In the genomic region with DNA sequence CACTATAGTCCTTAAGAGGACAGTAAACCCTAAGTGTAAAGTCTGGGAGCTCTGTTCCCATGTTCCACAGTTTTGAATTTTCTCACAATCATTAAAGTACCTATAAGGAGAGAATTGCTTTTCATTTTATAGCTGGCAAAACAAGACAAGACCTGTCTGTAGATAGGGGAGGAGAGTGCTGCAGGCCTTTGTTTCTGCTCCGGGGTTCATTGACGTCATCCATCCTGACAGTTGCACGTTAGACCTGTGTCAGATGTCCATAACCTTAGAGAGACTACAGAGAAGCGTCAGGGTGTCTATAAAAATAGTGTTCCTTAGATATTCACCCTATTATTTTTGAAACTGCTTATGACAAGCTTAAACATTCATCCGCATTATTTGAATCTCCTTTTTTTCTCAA, we compare ENCODE assay signal across 8 mouse cellular contexts. TPM values are rescaled to one million over a fixed set of nuclear protein-coding genes. Genes with fewer than 3 reads are reported as not detected.
A peak's percentile ranks its signal among the peaks of the same experiment; 100 is the strongest.
DNase-seq lines count a peak whose midpoint lies in the region; ATAC-seq and TF ChIP-seq lines count a peak whose summit lies in the region.

No protein-coding gene starts in this region.

- peak overlapping the region; percentile 94 for H3K4me3 ChIP-seq in kidney, embryonic 15.5 days (replicated peaks)
- H3K4me3 ChIP-seq in cortical plate, adult 2 months (ENCODE audit: insufficient read depth, low read length), result peak overlapping the region; percentile 72; the same call in 1 of the 2 replicates
- H3K4me3 ChIP-seq in intestine, embryonic 14.5 days (ENCODE audit: low read depth, low read length), result peak overlapping the region; percentile 96
- peak overlapping the region; percentile 85 for H3K4me3 ChIP-seq in myocyte
- H3K4me3 ChIP-seq in kidney, adult 2 months (ENCODE audit: insufficient read depth, low read depth, low read length), result no peak overlapping the region

- no peak overlapping the region for H3K9ac ChIP-seq in kidney, embryonic 15.5 days
- peak overlapping the region; percentile 87 for H3K9ac ChIP-seq in intestine, embryonic 14.5 days (ENCODE audit: low read length)

- H3K36me3 ChIP-seq in kidney, embryonic 15.5 days, result peaks cover 24% of the 10 kb centered on the region
- peaks cover 19% of the 10 kb centered on the region for H3K36me3 ChIP-seq in intestine, embryonic 14.5 days (ENCODE audit: control insufficient read depth, insufficient read depth, low read length)
- peaks cover 8% of the 10 kb centered on the region for H3K36me3 ChIP-seq in myocyte (ENCODE audit: control insufficient read depth, insufficient read depth)
- H3K36me3 ChIP-seq in kidney, adult 2 months (ENCODE audit: control insufficient read depth, insufficient read depth, low read length), result no peaks in the 10 kb centered on the region

- H3K9me3 ChIP-seq in kidney, embryonic 15.5 days (replicated peaks), result no peaks in the 10 kb centered on the region
- H3K9me3 ChIP-seq in intestine, embryonic 14.5 days (ENCODE audit: control insufficient read depth, low read length), result no peaks in the 10 kb centered on the region

- peaks cover 52% of the 10 kb centered on the region for H3K79me2 ChIP-seq in myocyte (ENCODE audit: control insufficient read depth, insufficient read depth)

- TF ChIP-seq POLR2A in cortical plate, adult 2 months (IDR thresholded peaks at IDR 0.05; ENCODE audit: extremely low read depth, insufficient read depth, low read length), result no peak
- TF ChIP-seq POLR2A in myocyte (IDR thresholded peaks at IDR 0.05; ENCODE audit: insufficient read length, low read depth), result no peak
- no peak for TF ChIP-seq POLR2A in kidney, adult 2 months (IDR thresholded peaks at IDR 0.05; ENCODE audit: low read depth, low read length)

- no peaks in the 10 kb centered on the region for H3K27me3 ChIP-seq in kidney, embryonic 15.5 days
- no peaks in the 10 kb centered on the region for H3K27me3 ChIP-seq in intestine, embryonic 14.5 days (replicated peaks; ENCODE audit: control insufficient read depth, insufficient read depth, low read length)
- H3K27me3 ChIP-seq in myocyte (ENCODE audit: control insufficient read depth, insufficient read depth, insufficient read length), result no peaks in the 10 kb centered on the region
- no peaks in the 10 kb centered on the region for H3K27me3 ChIP-seq in kidney, adult 2 months (replicated peaks; ENCODE audit: control insufficient read depth, insufficient read depth, low read length)

- H3K27ac ChIP-seq in kidney, embryonic 15.5 days, result no peak overlapping the region
- H3K27ac ChIP-seq in cortical plate, adult 2 months (ENCODE audit: insufficient read depth, low read length), result no peak overlapping the region
- no peak overlapping the region for H3K27ac ChIP-seq in intestine, embryonic 14.5 days (ENCODE audit: low read depth)
- no peak overlapping the region for H3K27ac ChIP-seq in kidney, adult 2 months (ENCODE audit: insufficient read depth, low read depth, low read length)

- no peak for TF ChIP-seq CTCF in cortical plate, adult 2 months (IDR thresholded peaks at IDR 0.05; ENCODE audit: extremely low read depth, insufficient read depth, low read length)
- TF ChIP-seq CTCF in kidney, adult 2 months (conservative IDR thresholded peaks at IDR 0.05; ENCODE audit: insufficient read depth, insufficient read length, low read depth, low read length), result no peak

- H3ac ChIP-seq in myocyte (ENCODE audit: control insufficient read depth, insufficient read length), result no peak overlapping the region

- peaks cover 24% of the 10 kb centered on the region for H3K4me1 ChIP-seq in kidney, embryonic 15.5 days
- peaks cover 4% of the 10 kb centered on the region for H3K4me1 ChIP-seq in cortical plate, adult 2 months (ENCODE audit: control insufficient read depth, insufficient read depth, low read length)
- H3K4me1 ChIP-seq in intestine, embryonic 14.5 days (replicated peaks; ENCODE audit: control insufficient read depth, insufficient read depth, low read length), result peaks cover 22% of the 10 kb centered on the region
- peaks cover 7% of the 10 kb centered on the region; the same call in 1 of the 2 replicates for H3K4me1 ChIP-seq in kidney, adult 2 months (ENCODE audit: control insufficient read depth, insufficient read depth, low read length)

- H3K4me2 ChIP-seq in kidney, embryonic 15.5 days, result peak overlapping the region; percentile 67
- H3K4me2 ChIP-seq in intestine, embryonic 14.5 days (ENCODE audit: low read length), result peak overlapping the region; percentile 67
- peak overlapping the region; percentile 99 for H3K4me2 ChIP-seq in myocyte (ENCODE audit: low read depth)

- 59% methylated on average over 5 of the region's 5 CpGs for WGBS in kidney, embryonic 15.5 days
- 66% methylated on average over 5 of the region's 5 CpGs for WGBS in intestine, embryonic 14.5 days
- WGBS in kidney, adult 2 months, result 47% methylated on average over 5 of the region's 5 CpGs

- no peak for DNase-seq in kidney, postnatal 25 days
- DNase-seq in intestine, embryonic 14.5 days (ENCODE audit: low spot score), result no peak
- DNase-seq in frontal cortex, adult 2 months (ENCODE audit: extremely low spot score in 1 of 2, low spot score in 1 of 2), result no peak
- DNase-seq in right cerebral cortex, postnatal 10 days (ENCODE audit: low spot score in 2 of 2), result no peak
- DNase-seq in kidney, adult 2 months, result no peak

- no peak for ATAC-seq in kidney, embryonic 15.5 days (replicated peaks; ENCODE audit: low FRiP score)
- ATAC-seq in intestine, embryonic 14.5 days (replicated peaks; ENCODE audit: low FRiP score, low TSS enrichment, low read depth), result no peak

TF ChIP-seq in myocyte, 11 proteins besides CTCF, POLR2A, EP300 and RAD21:
- no peak for TF ChIP-seq SRF (IDR thresholded peaks at IDR 0.05; ENCODE audit: control insufficient read depth, insufficient read length, low read depth)
- TF ChIP-seq CEBPB (IDR thresholded peaks at IDR 0.05; ENCODE audit: insufficient read depth, poor library complexity, severe bottlenecking), result no peak
- TF ChIP-seq POLR2AphosphoS2 (IDR thresholded peaks at IDR 0.05; ENCODE audit: insufficient read length, low read depth), result no peak
- TF ChIP-seq MAX (IDR thresholded peaks at IDR 0.05; ENCODE audit: low read depth), result no peak

RNA-seq across cellular contexts. Expression of gene Bcl10, which starts 2.9 kb away (rescaled TPM):
- polyA plus RNA-seq in kidney, embryonic 15.5 days (2015; fragmentation: Nextera tagmentation; extraction: Ambion mirVana), result 52.2 and 53.5 TPM in 2 replicates
- 11.8 TPM in 2 replicates for polyA plus RNA-seq in cortical plate, adult 2 months (2012; rRNA removed)
- polyA plus RNA-seq in intestine, embryonic 14.5 days (2014; fragmentation: Nextera tagmentation; extraction: Ambion mirVana), result 52.9 and 53.5 TPM in 2 replicates
- polyA plus RNA-seq in myocyte (2012; fragmentation: generic; extraction: Trizol), result 25.9 TPM
- polyA plus RNA-seq in frontal cortex, adult 2 months (2012; rRNA removed), result 14.0 TPM in 2 replicates
- 9.4 and 13.7 TPM in 2 replicates for polyA plus RNA-seq in kidney, adult 2 months (2012; rRNA removed)

RNA-seq across cellular contexts. Expression of gene 2410004B18Rik, which starts 12.3 kb away (rescaled TPM):
- polyA plus RNA-seq in kidney, embryonic 15.5 days (2015; fragmentation: Nextera tagmentation; extraction: Ambion mirVana), result 50.2 and 52.7 TPM in 2 replicates
- polyA plus RNA-seq in cortical plate, adult 2 months (2012; rRNA removed), result 34.6 and 38.2 TPM in 2 replicates
- 46.2 and 50.7 TPM in 2 replicates for polyA plus RNA-seq in intestine, embryonic 14.5 days (2014; fragmentation: Nextera tagmentation; extraction: Ambion mirVana)
- polyA plus RNA-seq in myocyte (2012; fragmentation: generic; extraction: Trizol), result 18.7 TPM
- polyA plus RNA-seq in frontal cortex, adult 2 months (2012; rRNA removed), result 38.7 and 39.9 TPM in 2 replicates
- polyA plus RNA-seq in kidney, adult 2 months (2012; rRNA removed), result 7.4 and 9.4 TPM in 2 replicates
